Mouse (Mus musculus) embryo, embryonic 11.5 days (tissue): ENCODE data around the gene Slc4a11.

Source experiments
- DNase-seq: peaks from one replicate; pipeline ENCODE4 v3.0.0-alpha.2; 2012; ENCODE audit warnings: low read depth, low spot score

The Slc4a11 gene

GRCm38 (mm10) chr2:130697153-130697810 is at the start of gene Slc4a11:
TSS of gene Slc4a11 (minus strand) at chr2:130697519.
- DNase-seq, result peak; percentile 31

GRCm38 (mm10) chr2:130743576-130743975 is 46.3 kb upstream of the Slc4a11 start:
- no peak for DNase-seq

GRCm38 (mm10) chr2:130740096-130740495 is 42.8 kb upstream of the Slc4a11 start:
- no peak for DNase-seq

- DNase-seq, result no peak
These were observed 40.7 kb upstream of the Slc4a11 start for GRCm38 (mm10) chr2:130738019-130738418.

- no peak for DNase-seq
These were observed 38.0 kb upstream of the Slc4a11 start for GRCm38 (mm10) chr2:130735281-130735680.

- DNase-seq, result no peak
These were observed 36.1 kb upstream of the Slc4a11 start for GRCm38 (mm10) chr2:130733444-130733843.

GRCm38 (mm10) chr2:130731855-130732254 is 34.5 kb upstream of the Slc4a11 start:
- no peak for DNase-seq

GRCm38 (mm10) chr2:130730746-130731145 is 33.4 kb upstream of the Slc4a11 start:
- no peak for DNase-seq

- no peak for DNase-seq
These were observed 31.7 kb upstream of the Slc4a11 start for GRCm38 (mm10) chr2:130728906-130729585.

- DNase-seq, result no peak
These were observed 30.4 kb upstream of the Slc4a11 start for GRCm38 (mm10) chr2:130727752-130728151.

- no peak for DNase-seq
These were observed 27.1 kb upstream of the Slc4a11 start for GRCm38 (mm10) chr2:130724369-130724768.

- no peak for DNase-seq
These were observed 20.6 kb upstream of the Slc4a11 start for GRCm38 (mm10) chr2:130717951-130718350.

GRCm38 (mm10) chr2:130707057-130707456 is 9.7 kb upstream of the Slc4a11 start:
- no peak for DNase-seq

- DNase-seq, result no peak
These were observed 9.3 kb upstream of the Slc4a11 start for GRCm38 (mm10) chr2:130706602-130707001.

- no peak for DNase-seq
These were observed 7.9 kb upstream of the Slc4a11 start for GRCm38 (mm10) chr2:130705178-130705577.

- DNase-seq, result no peak
These were observed 7.0 kb upstream of the Slc4a11 start for GRCm38 (mm10) chr2:130704040-130705001.

- DNase-seq, result no peak
These were observed 525 bp upstream of the Slc4a11 start for GRCm38 (mm10) chr2:130697821-130698266.

GRCm38 (mm10) chr2:130696700-130697152 is 593 bp downstream of the Slc4a11 start:
- no peak for DNase-seq

GRCm38 (mm10) chr2:130693563-130693962 is 3.8 kb downstream of the Slc4a11 start:
- no peak for DNase-seq

- no peak for DNase-seq
These were observed 8.3 kb downstream of the Slc4a11 start for GRCm38 (mm10) chr2:130689011-130689410.

- DNase-seq, result no peak
These were observed 11.9 kb downstream of the Slc4a11 start for GRCm38 (mm10) chr2:130685426-130685825.

- DNase-seq, result no peak
These were observed 15.8 kb downstream of the Slc4a11 start for GRCm38 (mm10) chr2:130681531-130681930.
